8 mouse cellular contexts compared by ENCODE assay signal in genomic region chr4:41464345-41465286, GRCm38 (mm10). TPM values are rescaled to one million over a fixed set of nuclear protein-coding genes. Genes with fewer than 3 reads are reported as not detected.
A peak's percentile ranks its signal among the peaks of the same experiment; 100 is the strongest.
DNase-seq lines count a peak whose midpoint lies in the region; ATAC-seq lines count a peak whose summit lies in the region.

Gene Kif24 (minus strand): TSS chr4:41464887.
Gene Nudt2 (plus strand): TSS chr4:41465151.

- peak within 1 kb of the TSS; percentile 80 for H3K4me2 ChIP-seq in intestine, embryonic 14.5 days (ENCODE audit: low read length)

- ATAC-seq in intestine, embryonic 14.5 days (replicated peaks; ENCODE audit: low FRiP score, low TSS enrichment, low read depth), result peak; percentile 99

- no peaks in the 10 kb centered on the region for H3K9me3 ChIP-seq in intestine, embryonic 14.5 days (ENCODE audit: control insufficient read depth, low read length)

- under 1% methylated on average over 70 of the region's 70 CpGs for WGBS in intestine, embryonic 14.5 days

- peak within 1 kb of the TSS; percentile 81 for H3K4me3 ChIP-seq in intestine, embryonic 14.5 days (ENCODE audit: low read depth, low read length)

- H3K9ac ChIP-seq in intestine, embryonic 14.5 days (ENCODE audit: low read length), result peak within 1 kb of the TSS; percentile 60

- H3K36me3 ChIP-seq in intestine, embryonic 14.5 days (ENCODE audit: control insufficient read depth, insufficient read depth, low read length), result no peaks in the 10 kb centered on the region

- DNase-seq in adrenal gland, adult 18-20 months (ENCODE audit: low spot score in 2 of 2), result peak; percentile 89
- peak; percentile 99 for DNase-seq in embryo, embryonic 11 days
- peak; percentile 99 for DNase-seq in gastrocnemius, postnatal 25 days
- DNase-seq in intestine, embryonic 14.5 days (ENCODE audit: low spot score), result peak; percentile 97
- DNase-seq in left cerebral cortex, postnatal 14 days (ENCODE audit: low spot score in 2 of 2), result peak; percentile 98 to 99
- peak; percentile 99 for DNase-seq in mesoderm, embryonic 11.5 days (ENCODE audit: low read depth, low spot score)
- DNase-seq in right cerebral cortex, postnatal 36 days (ENCODE audit: low spot score in 2 of 2), result peak; percentile 97 to 99
- peak; percentile 99 for DNase-seq in yolk sac, embryonic 10.5 days (ENCODE audit: low spot score)

- H3K4me1 ChIP-seq in intestine, embryonic 14.5 days (replicated peaks; ENCODE audit: control insufficient read depth, insufficient read depth, low read length), result peaks cover 9% of the 10 kb centered on the region

- no peaks in the 10 kb centered on the region for H3K27me3 ChIP-seq in intestine, embryonic 14.5 days (replicated peaks; ENCODE audit: control insufficient read depth, insufficient read depth, low read length)

- intact Hi-C loops in left cerebral cortex, postnatal 14 days (cut with DNase I), result loop anchor here (5.0 kb wide), 3 partner anchors 43 to 148 kb away; partner anchors contain the start of genes Dnaic1 and Fam219a

- H3K27ac ChIP-seq in intestine, embryonic 14.5 days (ENCODE audit: low read depth), result peak within 1 kb of the TSS; percentile 36; the same call in 1 of the 2 replicates

RNA-seq across cellular contexts. Expression of gene Kif24, which starts in this region (rescaled TPM):
- total RNA-seq in adrenal gland, adult 18-20 months (2021), result under 1 TPM; 0.90 to 0.93 TPM
- under 1 TPM; 0.10 to 0.21 TPM for total RNA-seq in gastrocnemius, postnatal 25 days (2021)
- polyA plus RNA-seq in intestine, embryonic 14.5 days (2014; fragmentation: Nextera tagmentation; extraction: Ambion mirVana), result 5.9 and 7.4 TPM in 2 replicates
- total RNA-seq in left cerebral cortex, postnatal 14 days (2021), result 1 to 10 TPM; 1.4 to 1.5 TPM

RNA-seq across cellular contexts. Expression of gene Nudt2, which starts in this region (rescaled TPM):
- 10 to 100 TPM; 25.6 to 27.0 TPM for total RNA-seq in adrenal gland, adult 18-20 months (2021)
- 10 to 100 TPM; 17.3 to 20.5 TPM for total RNA-seq in gastrocnemius, postnatal 25 days (2021)
- polyA plus RNA-seq in intestine, embryonic 14.5 days (2014; fragmentation: Nextera tagmentation; extraction: Ambion mirVana), result 57.7 and 58.7 TPM in 2 replicates
- 10 to 100 TPM; 24.5 to 31.0 TPM for total RNA-seq in left cerebral cortex, postnatal 14 days (2021)

Comparison
In these comparisons a context has a peak if more than half of its experiments do, and no peak if none do; other contexts are left out.
1. Peak in every context shown above with its lines: DNase-seq, ATAC-seq, H3K4me3 ChIP-seq and H3K27ac ChIP-seq.